Comparison of ENCODE assay signal across 22 mouse cellular contexts in genomic region chr3:98127775-98128174, GRCm38 (mm10). TPM values are rescaled to one million over a fixed set of nuclear protein-coding genes. Genes with fewer than 3 reads are reported as not detected.
DNase-seq lines count a peak whose midpoint lies in the region; ATAC-seq and TF ChIP-seq lines count a peak whose summit lies in the region.
"Had no signal": no experiment of that assay in that cellular context is flagged by ENCODE, and none has a peak within 500 bp of the region (broad histone marks: within the 10 kb centered on the region; RNA-seq: fewer than 3 reads in every experiment).

No protein-coding gene starts in this region.

- no peaks in the 10 kb centered on the region for H3K4me1 ChIP-seq in embryonic facial prominence, embryonic 13.5 days
- no peaks in the 10 kb centered on the region for H3K4me1 ChIP-seq in embryonic facial prominence, embryonic 10.5 days
- H3K4me1 ChIP-seq in embryonic facial prominence, embryonic 14.5 days (ENCODE audit: control insufficient read depth, insufficient read depth, low read length): no peaks in the 10 kb centered on the region
- H3K4me1 ChIP-seq: forebrain, embryonic 13.5 days; forebrain, embryonic 15.5 days had no signal

- TF ChIP-seq CTCF in layer of hippocampus, adult 2 months (conservative IDR thresholded peaks at IDR 0.05): no peak

- H3K27ac ChIP-seq in embryonic facial prominence, embryonic 13.5 days: no peak overlapping the region
- H3K27ac ChIP-seq in embryonic facial prominence, embryonic 10.5 days (replicated peaks): no peak overlapping the region
- H3K27ac ChIP-seq in embryonic facial prominence, embryonic 14.5 days (replicated peaks; ENCODE audit: low read depth, low read length): no peak overlapping the region
- H3K27ac ChIP-seq in layer of hippocampus, adult 2 months: no peak overlapping the region
- H3K27ac ChIP-seq: forebrain, embryonic 13.5 days; forebrain, embryonic 15.5 days had no signal

- 82% methylated on average over 2 of the region's 2 CpGs for WGBS in embryonic facial prominence, embryonic 13.5 days
- 89% methylated on average over 2 of the region's 2 CpGs for WGBS in embryonic facial prominence, embryonic 10.5 days
- 96% methylated on average over 2 of the region's 2 CpGs for WGBS in embryonic facial prominence, embryonic 14.5 days

- peaks cover 87% of the 10 kb centered on the region for H3K36me3 ChIP-seq in embryonic facial prominence, embryonic 13.5 days
- H3K36me3 ChIP-seq in embryonic facial prominence, embryonic 10.5 days (replicated peaks): peaks cover 99% of the 10 kb centered on the region
- H3K36me3 ChIP-seq in embryonic facial prominence, embryonic 14.5 days (ENCODE audit: control insufficient read depth, insufficient read depth, low read length): peaks cover 82% of the 10 kb centered on the region

- no peak for DNase-seq in embryonic facial prominence, embryonic 10.5 days (ENCODE audit: low spot score)
- peak; percentile 36 for DNase-seq in embryonic facial prominence, embryonic 14.5 days (ENCODE audit: low spot score)
- no peak for DNase-seq in heart, postnatal 4 days
- no peak for DNase-seq in layer of hippocampus, adult 2 months (ENCODE audit: low spot score in 2 of 2)
- DNase-seq: adrenal gland, adult 2 months; adrenal gland, postnatal 10 days; adrenal gland, postnatal 25 days; cerebellum, adult 11-12 months; cerebellum, adult 2 months; cerebellum, adult 9-10 months; cerebellum, postnatal 10 days; cerebellum, postnatal 25 days; forebrain, postnatal 0 days had no signal

- ATAC-seq in embryonic facial prominence, embryonic 13.5 days (ENCODE audit: insufficient number of reproducible peaks, insufficient read depth, low FRiP score, low TSS enrichment, low read depth): 0 out of 2 replicates have a peak, but pooled peaks have one; percentile 62
- ATAC-seq in embryonic facial prominence, embryonic 14.5 days (ENCODE audit: low read depth): peak; percentile 90; the same call in 1 of the 2 replicates
- ATAC-seq: forebrain, embryonic 13.5 days; forebrain, embryonic 15.5 days; forebrain, postnatal 0 days had no signal

- no peak overlapping the region for H3K4me2 ChIP-seq in embryonic facial prominence, embryonic 13.5 days
- no peak overlapping the region for H3K4me2 ChIP-seq in embryonic facial prominence, embryonic 14.5 days (ENCODE audit: low read depth, low read length)
- H3K4me2 ChIP-seq: forebrain, embryonic 13.5 days; forebrain, embryonic 15.5 days had no signal

- no peak overlapping the region for H3K4me3 ChIP-seq in embryonic facial prominence, embryonic 13.5 days
- no peak overlapping the region for H3K4me3 ChIP-seq in embryonic facial prominence, embryonic 10.5 days
- no peak overlapping the region for H3K4me3 ChIP-seq in embryonic facial prominence, embryonic 14.5 days (ENCODE audit: low read depth, low read length)
- no peak overlapping the region for H3K4me3 ChIP-seq in layer of hippocampus, adult 2 months
- H3K4me3 ChIP-seq: forebrain, embryonic 13.5 days; forebrain, embryonic 15.5 days had no signal

- no peak overlapping the region for H3K9ac ChIP-seq in embryonic facial prominence, embryonic 13.5 days
- H3K9ac ChIP-seq in embryonic facial prominence, embryonic 14.5 days (ENCODE audit: low read depth, low read length): no peak overlapping the region
- H3K9ac ChIP-seq: forebrain, embryonic 13.5 days; forebrain, embryonic 15.5 days; forebrain, postnatal 0 days had no signal

- no peaks in the 10 kb centered on the region for H3K9me3 ChIP-seq in embryonic facial prominence, embryonic 13.5 days
- H3K9me3 ChIP-seq in embryonic facial prominence, embryonic 10.5 days: no peaks in the 10 kb centered on the region
- no peaks in the 10 kb centered on the region for H3K9me3 ChIP-seq in embryonic facial prominence, embryonic 14.5 days (ENCODE audit: control insufficient read depth, low read length)
- H3K9me3 ChIP-seq: forebrain, embryonic 13.5 days; forebrain, embryonic 15.5 days had no signal

- H3K27me3 ChIP-seq in embryonic facial prominence, embryonic 13.5 days: no peaks in the 10 kb centered on the region
- H3K27me3 ChIP-seq in embryonic facial prominence, embryonic 10.5 days (replicated peaks; ENCODE audit: low read depth, poor library complexity, severe bottlenecking): no peaks in the 10 kb centered on the region
- no peaks in the 10 kb centered on the region for H3K27me3 ChIP-seq in embryonic facial prominence, embryonic 14.5 days (replicated peaks; ENCODE audit: control insufficient read depth, insufficient read depth, low read length)
- H3K27me3 ChIP-seq: forebrain, embryonic 13.5 days; forebrain, embryonic 15.5 days had no signal

RNA-seq across cellular contexts. Expression of gene Adam30, which starts 32.7 kb away (rescaled TPM):
- 0.33 TPM in 1 of 2 replicates, not detected in the other for polyA plus RNA-seq in embryonic facial prominence, embryonic 13.5 days (2015; fragmentation: Nextera tagmentation; extraction: Ambion mirVana)
- not detected in 2 replicates for polyA plus RNA-seq in embryonic facial prominence, embryonic 10.5 days (2016; fragmentation: Nextera tagmentation; extraction: Ambion mirVana)
- polyA plus RNA-seq in embryonic facial prominence, embryonic 14.5 days (2014; fragmentation: Nextera tagmentation; extraction: Ambion mirVana): not detected in 2 replicates
- total RNA-seq in heart, postnatal 4 days (2021): under 1 TPM in 1 of 2 experiments, not detected in 1; 0.21 TPM
- not detected for total RNA-seq in layer of hippocampus, adult 2 months (2021)
- total RNA-seq: adrenal gland, adult 2 months; adrenal gland, postnatal 10 days; adrenal gland, postnatal 25 days; adrenal gland, postnatal 4 days; forebrain, postnatal 0 days; MEL had no signal
- polyA plus RNA-seq: adrenal gland, adult 2 months; C2C12; cerebellum, adult 2 months; cortical plate, adult 2 months; embryonic facial prominence, embryonic 11.5 days; forebrain, embryonic 11.5 days; forebrain, embryonic 13.5 days; forebrain, embryonic 15.5 days; forebrain, postnatal 0 days had no signal
